Mouse (Mus musculus) liver, postnatal 0 days (tissue): Measurements from ENCODE around the gene Ttll1.

Experiments used
- CTCF ChIP-seq: sonication (generic); IDR thresholded peaks from 2 replicates; pipeline ENCODE4 v1.5.1; 2016; ENCODE audit warnings: antibody characterized with exemption, low read depth
- EP300 ChIP-seq: IDR thresholded peaks from 2 replicates; pipeline ENCODE4 v1.6.1; 2016; ENCODE audit warnings: antibody characterized with exemption, low read depth, mild to moderate bottlenecking

DNA sequence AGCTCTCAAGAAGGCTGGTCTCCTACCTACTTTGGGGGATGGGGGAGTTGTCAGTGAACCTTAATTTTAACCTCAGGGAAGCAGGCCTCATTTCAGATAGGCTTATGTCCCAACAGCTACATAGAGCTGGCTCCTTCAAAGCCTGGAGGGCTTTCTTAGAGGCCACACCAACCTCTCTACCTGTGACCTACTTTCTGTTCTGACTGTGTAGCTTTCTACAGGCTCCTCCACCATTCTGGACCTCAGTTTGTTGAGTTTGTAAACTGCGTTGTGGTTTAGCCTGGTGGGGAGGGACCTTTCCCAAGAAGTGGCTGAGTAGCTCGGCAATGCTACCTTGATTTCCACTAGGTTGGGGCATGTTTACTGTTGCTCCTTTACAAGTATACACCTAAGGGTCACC, 17.1 kb upstream of the Ttll1 start:
- TF ChIP-seq CTCF = no peak
- TF ChIP-seq EP300 = no peak
